In the genomic region with DNA sequence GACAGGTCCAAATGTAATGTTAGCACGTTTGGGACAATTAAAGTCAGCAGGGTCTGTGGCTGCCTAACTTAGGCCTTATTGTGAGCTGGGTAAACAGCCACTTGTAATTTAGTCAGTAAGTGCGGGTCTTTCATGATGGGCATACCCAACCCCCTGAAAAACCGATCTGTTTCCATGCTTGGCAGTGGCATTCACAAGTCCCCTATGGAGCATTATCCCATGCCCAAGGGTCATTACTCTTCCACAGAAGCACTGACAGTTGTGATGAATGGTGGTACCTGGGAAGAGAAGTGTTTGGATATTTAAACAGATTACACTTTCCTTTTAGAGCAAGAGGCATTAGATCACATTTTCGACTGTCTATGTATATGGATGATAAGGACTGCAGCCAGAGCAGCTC, we compare ENCODE assay signal across 23 mouse cellular contexts.
DNase-seq lines count a peak whose midpoint lies in the region; ATAC-seq and TF ChIP-seq lines count a peak whose summit lies in the region.
"Had no signal": no experiment of that assay in that cellular context is flagged by ENCODE, and none has a peak within 500 bp of the region (broad histone marks: within the 10 kb centered on the region; RNA-seq: fewer than 3 reads in every experiment).

No protein-coding gene starts in this region.

- H3K4me3 ChIP-seq in hindbrain, embryonic 13.5 days, result no peak overlapping the region
- H3K4me3 ChIP-seq in hindbrain, postnatal 0 days (ENCODE audit: low read length), result no peak overlapping the region
- no peak overlapping the region for H3K4me3 ChIP-seq in hindbrain, embryonic 16.5 days (ENCODE audit: low read length)
- no peak overlapping the region for H3K4me3 ChIP-seq in hindbrain, embryonic 14.5 days (replicated peaks; ENCODE audit: low read length)
- no peak overlapping the region for H3K4me3 ChIP-seq in brown adipose tissue, adult 24 weeks (ENCODE audit: insufficient read depth, low read depth, low read length)
- H3K4me3 ChIP-seq: embryonic facial prominence, embryonic 13.5 days; embryonic facial prominence, embryonic 15.5 days; erythroblast, embryonic 14.5 days; forebrain, embryonic 10.5 days; forebrain, embryonic 12.5 days had no signal

- no peak for TF ChIP-seq CTCF in hindbrain, postnatal 0 days (IDR thresholded peaks at IDR 0.05; ENCODE audit: low read depth)

- H3K9me3 ChIP-seq in hindbrain, embryonic 13.5 days, result no peaks in the 10 kb centered on the region
- no peaks in the 10 kb centered on the region for H3K9me3 ChIP-seq in hindbrain, postnatal 0 days (ENCODE audit: low read length)
- no peaks in the 10 kb centered on the region for H3K9me3 ChIP-seq in hindbrain, embryonic 16.5 days (ENCODE audit: control insufficient read depth, low read length)
- no peaks in the 10 kb centered on the region for H3K9me3 ChIP-seq in hindbrain, embryonic 14.5 days (ENCODE audit: control insufficient read depth, low read length)
- H3K9me3 ChIP-seq: embryonic facial prominence, embryonic 13.5 days; embryonic facial prominence, embryonic 15.5 days; forebrain, embryonic 10.5 days; forebrain, embryonic 12.5 days had no signal

- H3K36me3 ChIP-seq in hindbrain, embryonic 13.5 days, result no peaks in the 10 kb centered on the region
- no peaks in the 10 kb centered on the region for H3K36me3 ChIP-seq in hindbrain, postnatal 0 days (ENCODE audit: insufficient read depth, low read length)
- H3K36me3 ChIP-seq in hindbrain, embryonic 16.5 days (ENCODE audit: control insufficient read depth, insufficient read depth, low read length), result no peaks in the 10 kb centered on the region
- no peaks in the 10 kb centered on the region for H3K36me3 ChIP-seq in hindbrain, embryonic 14.5 days (replicated peaks; ENCODE audit: control insufficient read depth, insufficient read depth)
- H3K36me3 ChIP-seq: embryonic facial prominence, embryonic 13.5 days; embryonic facial prominence, embryonic 15.5 days; forebrain, embryonic 10.5 days; forebrain, embryonic 12.5 days had no signal

- H3K4me1 ChIP-seq in hindbrain, embryonic 13.5 days (replicated peaks), result peaks cover 11% of the 10 kb centered on the region
- H3K4me1 ChIP-seq in hindbrain, postnatal 0 days (ENCODE audit: insufficient read depth, low read length), result no peaks in the 10 kb centered on the region
- no peaks in the 10 kb centered on the region for H3K4me1 ChIP-seq in hindbrain, embryonic 16.5 days (ENCODE audit: control insufficient read depth, insufficient read depth, low read depth, low read length)
- 0 out of 2 replicates have a peak, but pooled peaks cover 7% of the 10 kb centered on the region for H3K4me1 ChIP-seq in hindbrain, embryonic 14.5 days (replicated peaks; ENCODE audit: control insufficient read depth, insufficient read depth, low read length)
- H3K4me1 ChIP-seq in brown adipose tissue, adult 24 weeks (ENCODE audit: control insufficient read depth, insufficient read depth, insufficient read length, low read length), result peaks cover 11% of the 10 kb centered on the region
- H3K4me1 ChIP-seq: embryonic facial prominence, embryonic 13.5 days; embryonic facial prominence, embryonic 15.5 days; forebrain, embryonic 10.5 days; forebrain, embryonic 12.5 days had no signal

- DNase-seq in hindbrain, postnatal 0 days (ENCODE audit: low spot score), result no peak
- no peak for DNase-seq in hindbrain, embryonic 14.5 days (ENCODE audit: low spot score)
- peak; percentile 20 for DNase-seq in mesoderm, embryonic 11.5 days (ENCODE audit: low read depth, low spot score)
- no peak for DNase-seq in gastrocnemius, postnatal 25 days
- DNase-seq: adrenal gland, adult 2 months; adrenal gland, postnatal 10 days; adrenal gland, postnatal 25 days; cerebellum, adult 11-12 months; cerebellum, adult 2 months; cerebellum, adult 9-10 months; cerebellum, postnatal 10 days; cerebellum, postnatal 25 days; embryo, embryonic 11 days had no signal

- H3K27me3 ChIP-seq in hindbrain, embryonic 13.5 days, result no peaks in the 10 kb centered on the region
- H3K27me3 ChIP-seq in hindbrain, postnatal 0 days (ENCODE audit: insufficient read depth, low read length), result no peaks in the 10 kb centered on the region
- H3K27me3 ChIP-seq in hindbrain, embryonic 16.5 days (replicated peaks; ENCODE audit: control insufficient read depth, insufficient read depth, low read length), result no peaks in the 10 kb centered on the region
- H3K27me3 ChIP-seq in hindbrain, embryonic 14.5 days (ENCODE audit: control insufficient read depth, insufficient read depth, low read length), result no peaks in the 10 kb centered on the region
- H3K27me3 ChIP-seq: embryonic facial prominence, embryonic 13.5 days; embryonic facial prominence, embryonic 15.5 days; forebrain, embryonic 12.5 days had no signal

- peak; percentile 63; the same call in 1 of the 2 replicates for ATAC-seq in hindbrain, embryonic 13.5 days (ENCODE audit: low FRiP score)
- ATAC-seq in hindbrain, postnatal 0 days, result no peak
- peak; percentile 61; the same call in 1 of the 2 replicates for ATAC-seq in hindbrain, embryonic 16.5 days
- ATAC-seq in hindbrain, embryonic 14.5 days (ENCODE audit: low FRiP score), result no peak
- ATAC-seq: forebrain, embryonic 14.5 days; forebrain, embryonic 16.5 days had no signal

- 43% methylated on average over 4 of the region's 4 CpGs for WGBS in hindbrain, embryonic 13.5 days
- 41% methylated on average over 4 of the region's 4 CpGs for WGBS in hindbrain, postnatal 0 days
- WGBS in hindbrain, embryonic 16.5 days, result 39% methylated on average over 4 of the region's 4 CpGs
- WGBS in hindbrain, embryonic 14.5 days, result 43% methylated on average over 4 of the region's 4 CpGs

- no peak overlapping the region for H3K4me2 ChIP-seq in hindbrain, embryonic 13.5 days
- H3K4me2 ChIP-seq in hindbrain, postnatal 0 days (ENCODE audit: low read depth, low read length), result no peak overlapping the region
- H3K4me2 ChIP-seq in hindbrain, embryonic 16.5 days (ENCODE audit: low read length), result no peak overlapping the region
- no peak overlapping the region for H3K4me2 ChIP-seq in hindbrain, embryonic 14.5 days (replicated peaks)
- H3K4me2 ChIP-seq: embryonic facial prominence, embryonic 13.5 days; embryonic facial prominence, embryonic 15.5 days; forebrain, embryonic 12.5 days had no signal

- no peak overlapping the region for H3K27ac ChIP-seq in hindbrain, embryonic 13.5 days
- H3K27ac ChIP-seq in hindbrain, postnatal 0 days, result no peak overlapping the region
- no peak overlapping the region for H3K27ac ChIP-seq in hindbrain, embryonic 16.5 days (ENCODE audit: low read depth, low read length)
- no peak overlapping the region for H3K27ac ChIP-seq in hindbrain, embryonic 14.5 days
- peak overlapping the region; percentile 16; the same call in 1 of the 2 replicates for H3K27ac ChIP-seq in brown adipose tissue, adult 24 weeks (replicated peaks; ENCODE audit: low read depth, low read length)
- H3K27ac ChIP-seq: embryonic facial prominence, embryonic 13.5 days; embryonic facial prominence, embryonic 15.5 days; forebrain, embryonic 10.5 days; forebrain, embryonic 12.5 days had no signal

- no peak overlapping the region for H3K9ac ChIP-seq in hindbrain, embryonic 13.5 days
- H3K9ac ChIP-seq in hindbrain, postnatal 0 days (replicated peaks; ENCODE audit: low read length), result no peak overlapping the region
- H3K9ac ChIP-seq in hindbrain, embryonic 16.5 days (ENCODE audit: low read depth, low read length), result no peak overlapping the region
- no peak overlapping the region for H3K9ac ChIP-seq in hindbrain, embryonic 14.5 days
- H3K9ac ChIP-seq: embryonic facial prominence, embryonic 13.5 days; embryonic facial prominence, embryonic 15.5 days; forebrain, embryonic 12.5 days had no signal

Comparison
In these comparisons a context has a peak if more than half of its experiments do, and no peak if none do; other contexts are left out.
1. ATAC-seq: peak in hindbrain, embryonic 13.5 days (single experiment) and hindbrain, embryonic 16.5 days (single experiment); none in hindbrain, postnatal 0 days (single experiment) and hindbrain, embryonic 14.5 days (single experiment).